Mouse (Mus musculus) macrophage (primary cell): ENCODE data around the gene Golph3. TPM values are rescaled to one million over a fixed set of nuclear protein-coding genes. Genes with fewer than 3 reads are reported as not detected.
"Not testable (repeated sequence)": the region's sequence is repeated elsewhere in the genome, so short reads cannot be mapped to it uniquely, and the experiment has no call there.

ENCODE experiments used
- H3K27ac ChIP-seq: fragments of 350-480 bp; formaldehyde crosslinking; 2 replicates; pipeline ENCODE4 v1.9.0; 2021
- H3K36me3 ChIP-seq: fragments of 350-480 bp; formaldehyde crosslinking; 2 replicates; pipeline ENCODE4 v1.9.0; 2021; ENCODE audit errors: inconsistent target
- H3K4me3 ChIP-seq: fragments of 350-480 bp; formaldehyde crosslinking; 2 replicates; pipeline ENCODE4 v1.9.0; 2021; ENCODE audit errors: inconsistent target
- H3K79me2 ChIP-seq: fragments of 350-480 bp; formaldehyde crosslinking; 2 replicates; pipeline ENCODE4 v1.9.0; 2021; ENCODE audit errors: inconsistent target
- WGBS: methylation state at CpG from one replicate; pipeline ENCODE4 v1.1.7; 2026; ENCODE audit warnings: inconsistent platforms; ENCODE audit not compliant: missing documents; 5-methylcytosine and 5-hydroxymethylcytosine counted together
- polyA plus RNA-seq: library from polyadenylated mRNA; stranded (reverse); fragments of 250-400 nt; gene quantifications from 3 replicates; pipeline ENCODE4 v1.2.4, GENCODE M21; 2018; ENCODE audit warnings: inconsistent platforms

Gene Golph3
- polyA plus RNA-seq, 1 experiment from 2014 or later, result 97.5 TPM

- Histone ChIP-seq H3K79me2 (no peaks in the 10 kb centered on the region), H3K27ac (no peak overlapping the region), H3K36me3 (peaks cover 9% of the 10 kb centered on the region; the same call in 1 of the 2 replicates), H3K4me3 (no peak overlapping the region)
- 97% methylated on average over 5 of the region's 5 CpGs for WGBS
Observed at GRCm38 (mm10) chr15:12358384-12358783, 37.1 kb downstream of the Golph3 start.

DNA sequence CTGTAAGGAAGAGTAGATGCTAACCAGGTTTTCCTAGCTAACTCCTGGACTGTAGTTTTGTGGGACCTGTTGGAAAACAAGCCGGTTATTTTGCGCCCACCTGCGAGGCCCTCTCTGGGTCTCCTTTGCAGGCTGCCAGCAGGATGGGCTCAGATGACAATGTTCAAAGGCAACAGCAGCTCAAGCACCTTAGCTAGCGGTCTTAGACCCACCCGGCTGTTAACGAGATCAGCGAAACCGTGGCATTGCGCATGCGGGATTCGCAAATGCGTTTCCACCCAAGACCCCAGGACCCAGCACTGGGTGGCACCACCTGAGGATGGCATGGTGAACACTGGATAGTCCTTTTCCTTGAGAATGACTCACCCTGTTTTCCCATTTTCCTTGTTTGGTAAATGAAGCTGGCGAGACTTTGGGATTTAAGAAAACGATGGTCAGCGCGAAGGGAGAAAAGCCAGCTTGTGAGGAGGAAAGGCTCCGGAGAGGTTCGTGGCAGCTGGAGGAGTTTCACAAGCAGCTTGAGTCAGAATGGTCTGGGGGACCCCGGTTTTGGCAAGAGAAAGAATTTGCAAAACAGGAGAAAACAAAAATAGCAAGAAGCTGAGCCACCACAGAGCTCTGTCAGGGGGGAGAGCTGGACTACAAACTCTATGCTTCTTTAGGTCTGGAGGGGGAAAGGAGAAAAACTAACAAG, 39.4 kb downstream of the Golph3 start:
- no peaks in the 10 kb centered on the region for H3K36me3 ChIP-seq
- no peak overlapping the region for H3K4me3 ChIP-seq
- no peaks in the 10 kb centered on the region for H3K79me2 ChIP-seq
- H3K27ac ChIP-seq, result no peak overlapping the region
- WGBS, result 92% methylated on average over 19 of the region's 19 CpGs

DNA sequence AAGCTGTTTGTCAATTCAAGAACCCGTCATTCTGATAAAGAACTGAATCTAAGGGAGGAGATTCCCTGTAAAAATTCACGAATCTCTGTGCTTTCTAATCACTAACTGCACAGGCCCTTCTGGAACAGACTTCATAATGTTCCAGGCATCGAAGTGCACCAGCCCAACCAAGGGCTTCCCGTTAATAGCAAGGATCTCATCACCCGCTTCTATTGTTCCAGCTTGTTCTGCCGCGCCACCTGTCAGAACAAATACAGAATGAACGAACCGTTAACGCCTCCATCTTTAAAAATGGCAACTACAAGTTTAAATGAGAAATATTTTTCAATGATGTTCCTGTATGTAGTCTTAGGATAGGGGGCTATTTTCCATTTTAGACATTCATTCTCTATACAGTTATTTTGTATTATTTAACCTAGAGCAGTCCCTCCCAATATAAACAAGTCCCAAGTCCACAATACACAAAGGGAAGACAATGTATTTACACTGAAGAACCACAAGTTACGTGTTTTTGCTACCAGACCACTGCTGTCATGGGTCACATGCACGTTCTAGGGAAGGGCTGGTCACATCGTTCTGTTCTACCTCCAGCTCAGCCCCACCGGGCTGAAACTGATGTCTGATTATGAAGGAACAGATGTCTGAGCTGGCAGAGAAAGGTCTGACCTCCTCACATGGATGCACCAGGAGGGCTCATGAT, 40.9 kb downstream of the Golph3 start:
- Histone ChIP-seq H3K79me2 (no peaks in the 10 kb centered on the region), H3K27ac (no peak overlapping the region), H3K4me3 (no peak overlapping the region), H3K36me3 (no peaks in the 10 kb centered on the region)
- 96% methylated on average over 14 of the region's 14 CpGs for WGBS

DNA sequence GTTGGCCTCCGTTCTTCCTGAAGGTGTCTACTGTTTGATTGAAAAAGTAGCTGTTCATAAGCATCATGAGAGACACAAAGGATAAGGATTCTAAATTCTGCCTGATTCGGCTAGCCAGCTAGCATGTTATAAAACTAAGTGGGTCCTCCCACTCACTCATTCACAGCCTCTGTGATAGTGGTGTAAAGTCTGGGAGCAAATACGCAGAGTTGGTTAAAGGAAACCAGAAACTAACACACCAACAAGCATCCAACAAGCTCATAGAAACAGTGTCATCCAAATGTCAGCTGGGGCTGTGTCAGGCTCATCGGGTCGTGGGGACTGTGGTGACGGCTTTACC, 41.4 kb downstream of the Golph3 start:
- 96% methylated on average over 5 of the region's 6 CpGs for WGBS
- Histone ChIP-seq H3K27ac (no peak overlapping the region), H3K36me3 (no peaks in the 10 kb centered on the region), H3K79me2 (no peaks in the 10 kb centered on the region), H3K4me3 (no peak overlapping the region)

DNA sequence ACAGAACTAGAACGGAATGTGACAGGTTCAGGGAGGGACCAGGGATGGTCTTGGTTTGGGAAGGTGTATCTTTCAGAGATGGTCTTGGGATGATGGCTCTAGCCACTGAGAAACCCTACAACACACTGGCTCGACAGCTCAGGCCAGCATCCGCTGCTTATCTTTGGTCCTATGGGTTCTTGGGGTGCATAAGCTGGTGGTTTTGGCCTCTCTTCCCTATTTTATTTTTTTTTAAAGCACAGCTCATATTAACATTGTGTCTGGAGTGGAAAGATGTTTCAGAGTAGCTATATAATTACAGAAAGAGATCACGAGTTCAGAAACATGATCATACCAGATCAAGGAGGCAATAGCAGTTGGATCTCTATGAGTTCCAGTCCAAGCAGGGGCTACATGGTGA, 42.8 kb downstream of the Golph3 start:
- 89% methylated on average over 4 of the region's 4 CpGs for WGBS
- no peak overlapping the region for H3K4me3 ChIP-seq
- H3K27ac ChIP-seq, result no peak overlapping the region
- no peaks in the 10 kb centered on the region for H3K79me2 ChIP-seq
- no peaks in the 10 kb centered on the region for H3K36me3 ChIP-seq

DNA sequence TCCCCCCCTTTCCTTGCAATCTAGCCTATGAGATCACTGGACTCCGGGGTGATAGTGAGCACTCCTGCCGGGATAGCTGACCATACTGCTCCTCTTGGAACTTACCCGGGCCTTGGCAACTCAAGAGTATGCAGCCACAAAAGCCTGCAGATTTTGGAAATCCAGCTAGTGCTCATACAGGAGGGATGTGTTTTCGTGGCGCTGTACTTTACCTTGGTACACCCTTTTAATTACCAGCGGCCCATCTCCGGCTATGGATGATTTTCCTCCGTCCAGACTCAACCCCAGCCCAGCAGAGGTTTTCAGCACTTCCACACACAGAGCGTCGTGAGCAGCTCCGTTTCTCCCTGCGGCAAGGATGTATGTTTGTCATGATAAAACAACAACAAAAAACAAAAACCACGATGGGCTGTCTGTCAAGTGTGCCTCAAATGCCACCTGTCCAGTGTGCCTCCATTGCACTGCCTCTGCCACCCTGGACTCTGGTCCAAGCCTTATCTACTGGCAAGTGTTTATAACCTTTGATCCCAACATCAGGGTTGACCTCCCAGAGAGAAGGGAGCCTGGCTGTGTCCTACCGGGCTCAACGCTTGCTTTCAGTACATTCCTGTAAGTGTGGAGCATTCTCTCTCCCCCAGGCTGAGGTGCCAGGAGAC, 44.3 kb downstream of the Golph3 start:
- no peak overlapping the region for H3K4me3 ChIP-seq
- 95% methylated on average over 15 of the region's 15 CpGs for WGBS
- no peak overlapping the region for H3K27ac ChIP-seq
- H3K36me3 ChIP-seq, result no peaks in the 10 kb centered on the region
- H3K79me2 ChIP-seq, result no peaks in the 10 kb centered on the region

DNA sequence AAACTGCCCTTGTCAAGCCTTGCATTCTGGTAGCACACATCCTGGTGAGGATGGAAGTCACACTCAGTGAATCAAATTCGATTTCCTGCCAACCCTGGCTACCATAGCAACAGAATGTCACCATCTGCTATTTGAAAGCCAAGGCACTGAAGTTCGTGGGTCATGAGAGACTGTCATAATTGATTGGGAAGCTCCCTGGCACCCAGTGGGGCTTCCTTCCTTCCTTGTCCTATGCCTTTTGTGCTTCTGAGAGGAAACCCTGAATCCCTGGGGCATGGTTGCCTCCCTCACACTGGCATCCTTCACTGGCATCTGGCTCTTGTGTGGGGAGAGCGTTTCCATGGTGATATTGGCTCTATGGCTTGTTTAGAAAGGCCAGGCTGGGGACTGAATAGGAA, 44.8 kb downstream of the Golph3 start:
- H3K4me3 ChIP-seq, result no peak overlapping the region
- no peak overlapping the region for H3K27ac ChIP-seq
- 70% methylated on average over 3 of the region's 3 CpGs for WGBS
- no peaks in the 10 kb centered on the region for H3K79me2 ChIP-seq
- H3K36me3 ChIP-seq, result no peaks in the 10 kb centered on the region

DNA sequence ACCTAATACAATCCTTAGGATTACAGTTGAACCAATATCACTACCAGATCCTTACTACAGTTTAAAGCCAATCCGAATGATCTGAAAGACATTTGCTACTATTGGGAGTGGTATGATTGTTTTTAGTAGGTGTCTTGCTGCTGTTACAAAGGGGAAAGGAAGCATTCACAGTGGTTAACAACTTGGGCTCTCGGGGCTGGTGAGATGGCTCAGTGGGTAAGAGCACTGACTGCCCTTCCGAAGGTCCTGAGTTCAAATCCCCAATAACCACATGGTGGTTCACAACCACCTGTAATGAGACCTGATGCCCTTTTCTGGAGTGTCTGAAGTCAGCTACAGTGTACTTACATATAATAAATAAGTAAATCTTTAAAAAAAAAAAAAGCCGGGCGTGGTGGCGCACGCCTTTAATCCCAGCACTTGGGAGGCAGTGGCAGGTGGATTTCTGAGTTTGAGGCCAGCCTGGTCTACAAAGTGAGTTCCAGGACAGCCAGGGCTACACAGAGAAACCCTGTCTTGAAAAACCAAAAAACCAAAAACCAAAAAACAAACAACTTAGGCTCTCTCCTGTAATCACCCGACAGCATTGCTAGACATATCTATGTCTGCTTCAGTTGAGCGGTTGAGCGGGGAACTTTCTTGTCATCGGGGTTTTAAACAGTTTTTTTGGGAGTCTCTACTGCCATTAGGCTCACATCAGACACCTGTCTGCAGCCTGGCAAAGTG, 45.5 kb downstream of the Golph3 start:
- not testable (repeated sequence) for H3K4me3 ChIP-seq, H3K27ac ChIP-seq, H3K36me3 ChIP-seq, H3K79me2 ChIP-seq
- 87% methylated on average over 11 of the region's 11 CpGs for WGBS

- no peak overlapping the region for H3K27ac ChIP-seq
Observed at GRCm38 (mm10) chr15:12367306-12368080, 46.2 kb downstream of the Golph3 start.

DNA sequence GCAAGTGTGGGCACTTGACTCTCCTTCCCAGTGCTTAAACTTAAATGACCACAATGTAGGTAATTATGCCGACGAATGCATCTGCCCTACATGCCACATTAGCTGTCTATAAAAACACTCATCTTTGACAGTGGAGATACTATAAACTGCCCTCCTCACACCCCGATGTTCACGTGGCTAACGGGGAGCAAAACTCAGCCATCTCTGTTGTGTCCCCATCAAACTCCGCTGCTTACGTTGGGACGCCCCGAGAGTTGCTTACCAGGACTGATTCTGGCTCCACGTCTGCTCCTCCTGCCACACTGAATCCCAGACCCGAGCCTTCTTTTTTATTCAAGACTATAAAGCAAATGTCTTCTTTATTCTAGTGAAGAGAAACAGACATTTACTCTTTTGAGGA, 47.1 kb downstream of the Golph3 start:
- H3K79me2 ChIP-seq, result no peaks in the 10 kb centered on the region
- H3K36me3 ChIP-seq, result no peaks in the 10 kb centered on the region
- no peak overlapping the region for H3K4me3 ChIP-seq
- WGBS, result 96% methylated on average over 11 of the region's 11 CpGs
- H3K27ac ChIP-seq, result no peak overlapping the region

More at GRCm38 (mm10) chr15:12367306-12368080, 46.2 kb downstream of the Golph3 start:
- Histone ChIP-seq H3K79me2 (no peaks in the 10 kb centered on the region), H3K4me3 (no peak overlapping the region), H3K36me3 (no peaks in the 10 kb centered on the region)
- 73% methylated on average over 13 of the region's 13 CpGs for WGBS

DNA sequence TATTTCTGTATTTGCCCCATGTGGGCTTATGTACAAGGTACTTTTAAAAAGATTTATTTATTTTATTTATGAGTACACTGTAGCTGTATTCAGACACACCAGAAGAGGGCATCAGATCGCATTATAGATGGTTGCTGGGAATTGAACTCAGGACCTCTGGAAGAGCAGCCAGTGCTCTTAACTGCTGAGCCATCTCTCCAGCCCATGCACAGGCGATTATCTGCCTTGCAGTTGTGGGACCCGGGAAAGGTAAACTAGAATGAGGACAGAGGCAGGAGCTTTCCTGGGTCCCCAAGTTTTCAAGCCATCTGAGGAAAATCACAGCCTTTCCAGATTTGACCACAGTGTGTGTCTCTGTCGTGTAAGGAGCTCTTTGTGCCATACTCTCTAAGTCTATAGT, 47.6 kb downstream of the Golph3 start:
- Histone ChIP-seq H3K27ac (no peak overlapping the region), H3K36me3 (no peaks in the 10 kb centered on the region), H3K4me3 (no peak overlapping the region), H3K79me2 (no peaks in the 10 kb centered on the region)
- WGBS, result 90% methylated on average over 4 of the region's 4 CpGs

GRCm38 (mm10) chr15:12370096-12370495, 48.8 kb downstream of the Golph3 start:
- WGBS, result 90% methylated on average over 3 of the region's 3 CpGs
- no peaks in the 10 kb centered on the region for H3K79me2 ChIP-seq
- no peaks in the 10 kb centered on the region for H3K36me3 ChIP-seq
- no peak overlapping the region for H3K27ac ChIP-seq
- no peak overlapping the region for H3K4me3 ChIP-seq

- no peaks in the 10 kb centered on the region for H3K36me3 ChIP-seq
- H3K27ac ChIP-seq, result no peak overlapping the region
- H3K79me2 ChIP-seq, result no peaks in the 10 kb centered on the region
- no peak overlapping the region for H3K4me3 ChIP-seq
- WGBS, result 10% methylated on average over 8 of the region's 8 CpGs
Observed at GRCm38 (mm10) chr15:12371183-12371582, 49.9 kb downstream of the Golph3 start.

GRCm38 (mm10) chr15:12373496-12373895, 52.2 kb downstream of the Golph3 start:
- Histone ChIP-seq H3K4me3 (no peak overlapping the region), H3K36me3 (no peaks in the 10 kb centered on the region), H3K27ac (no peak overlapping the region), H3K79me2 (no peaks in the 10 kb centered on the region)
- WGBS, result 70% methylated on average over 14 of the region's 14 CpGs
